Mouse (Mus musculus) kidney, adult 2 months (tissue): ENCODE data around the gene Glmp. TPM values are rescaled to one million over a fixed set of nuclear protein-coding genes. Genes with fewer than 3 reads are reported as not detected.
"Not testable (repeated sequence)": the region's sequence is repeated elsewhere in the genome, so short reads cannot be mapped to it uniquely, and the experiment has no call there.

ENCODE experiments used
- DNase-seq: peaks from one replicate; pipeline ENCODE4 v3.0.0; 2021
- H3K27ac ChIP-seq: fragments of 200-500 bp; 2 replicates; pipeline ENCODE4 v1.5.1; 2012; ENCODE audit warnings: low read depth, low read length, control low read depth, inconsistent platforms; ENCODE audit not compliant: insufficient read depth
- H3K27me3 ChIP-seq: fragments of 200-500 bp; replicated peaks from 2 replicates; pipeline ENCODE4 v1.6.1; 2012; ENCODE audit warnings: mild to moderate bottlenecking, moderate library complexity, low read length, inconsistent platforms; ENCODE audit not compliant: control insufficient read depth, insufficient read depth
- H3K36me3 ChIP-seq: fragments of 200-500 bp; 2 replicates; pipeline ENCODE4 v1.6.1; 2012; ENCODE audit warnings: mild to moderate bottlenecking, moderate library complexity, low read length, inconsistent platforms; ENCODE audit not compliant: control insufficient read depth, insufficient read depth
- H3K4me1 ChIP-seq: fragments of 200-500 bp; 2 replicates; pipeline ENCODE4 v1.6.1; 2011; ENCODE audit warnings: low read length; ENCODE audit not compliant: control insufficient read depth, insufficient read depth
- H3K4me3 ChIP-seq: fragments of 200-500 bp; 2 replicates; pipeline ENCODE4 v1.5.1; 2011; ENCODE audit warnings: mild to moderate bottlenecking, low read depth, low read length, control low read depth; ENCODE audit not compliant: insufficient read depth
- CTCF ChIP-seq: fragments of 200-500 bp; conservative IDR thresholded peaks from 2 replicates; pipeline ENCODE4 v1.5.1; 2011; ENCODE audit warnings: low read depth, mild to moderate bottlenecking, control low read depth, low read length, moderate library complexity, mixed read lengths; ENCODE audit not compliant: insufficient read depth, insufficient read length
- WGBS: fragments of 180-500 bp; shearing (Covaris S2); methylation state at CpG from one replicate; pipeline ENCODE4 v1.1.7; 2018; 5-methylcytosine and 5-hydroxymethylcytosine counted together
- polyA plus RNA-seq: library from polyadenylated mRNA; depleted of rRNA; stranded (reverse); fragments of >200 nt; gene quantifications from 2 replicates; pipeline ENCODE4 v1.2.3, GENCODE M21; 2012; rRNA removed

Glmp gene
- polyA plus RNA-seq, 1 experiment: 429 TPM

- Histone ChIP-seq H3K27me3 (no peaks in the 10 kb centered on the region), H3K36me3 (no peaks in the 10 kb centered on the region; the same call in 1 of the 2 replicates), H3K4me1 (no peaks in the 10 kb centered on the region), H3K4me3 (no peak overlapping the region), H3K27ac (no peak overlapping the region)
- 56% methylated on average over 34 of the region's 34 CpGs for WGBS
- TF ChIP-seq CTCF: no peak
- DNase-seq: no peak
Observed at GRCm38 (mm10) chr3:88365705-88366361, 41.0 kb downstream of the Glmp start.

GRCm38 (mm10) chr3:88366830-88367428 lies 42.1 kb downstream of the Glmp start:
- H3K4me1 ChIP-seq, H3K36me3 ChIP-seq, H3K27me3 ChIP-seq, H3K4me3 ChIP-seq, H3K27ac ChIP-seq: not testable (repeated sequence)
- DNase-seq: peak; percentile 51
- 8% methylated on average over 20 of the region's 22 CpGs for WGBS

GRCm38 (mm10) chr3:88367517-88367916 lies 42.7 kb downstream of the Glmp start:
- H3K27me3 ChIP-seq, H3K27ac ChIP-seq, DNase-seq, H3K4me3 ChIP-seq, H3K36me3 ChIP-seq, H3K4me1 ChIP-seq: not testable (repeated sequence)
- WGBS: 51% methylated on average over 3 of the region's 7 CpGs

GRCm38 (mm10) chr3:88368511-88368910 lies 43.7 kb downstream of the Glmp start:
- not testable (repeated sequence) for DNase-seq, H3K36me3 ChIP-seq, H3K4me3 ChIP-seq, H3K27me3 ChIP-seq, H3K27ac ChIP-seq, H3K4me1 ChIP-seq
- WGBS: 86% methylated on average over 7 of the region's 7 CpGs

- H3K36me3 ChIP-seq, DNase-seq, H3K4me3 ChIP-seq, H3K27me3 ChIP-seq, H3K4me1 ChIP-seq, H3K27ac ChIP-seq: not testable (repeated sequence)
- 91% methylated on average over 9 of the region's 9 CpGs for WGBS
Observed at GRCm38 (mm10) chr3:88372643-88373042, 47.8 kb downstream of the Glmp start, which contains the start of gene Bglap3. Bglap3 (minus strand) TSS chr3:88372743.

GRCm38 (mm10) chr3:88375750-88376626 lies 51.2 kb downstream of the Glmp start:
- 12% methylated on average over 19 of the region's 19 CpGs for WGBS
- not testable (repeated sequence) for H3K27ac ChIP-seq, H3K27me3 ChIP-seq, H3K4me1 ChIP-seq, H3K36me3 ChIP-seq, H3K4me3 ChIP-seq
- peak; percentile 49 for DNase-seq

- H3K27ac ChIP-seq, H3K36me3 ChIP-seq, H3K4me3 ChIP-seq, H3K4me1 ChIP-seq, DNase-seq, H3K27me3 ChIP-seq: not testable (repeated sequence)
- 42% methylated on average over 7 of the region's 7 CpGs for WGBS
Observed at GRCm38 (mm10) chr3:88376644-88377043, 51.8 kb downstream of the Glmp start.

GRCm38 (mm10) chr3:88378599-88378998 lies 53.8 kb downstream of the Glmp start, which contains the start of gene Bglap2:
Bglap2 (minus strand) TSS chr3:88378699.
- H3K36me3 ChIP-seq, H3K27me3 ChIP-seq, H3K4me1 ChIP-seq, DNase-seq, H3K27ac ChIP-seq, H3K4me3 ChIP-seq: not testable (repeated sequence)
- 92% methylated on average over 5 of the region's 5 CpGs for WGBS

Other genes starting within 250 kb of the Glmp start
- gene Ttc24, start 246.7 kb upstream of the Glmp start, polyA plus RNA-seq: 0.15 TPM in 1 of 2 replicates, not detected in the other
- gene Iqgap3, start 243.1 kb upstream of the Glmp start, polyA plus RNA-seq: 0.81 and 0.83 TPM in 2 replicates
- gene Mef2d, start 182.7 kb upstream of the Glmp start, polyA plus RNA-seq: 41.8 and 42.7 TPM in 2 replicates
- 94.4 and 106 TPM in 2 replicates for gene Rhbg, start 70.3 kb upstream of the Glmp start, polyA plus RNA-seq
- 0.22 and 0.23 TPM in 2 replicates for gene Gm38392, start 37.8 kb upstream of the Glmp start, polyA plus RNA-seq
- gene Tsacc, start 28.0 kb upstream of the Glmp start, polyA plus RNA-seq: 5.7 and 8.0 TPM in 2 replicates
- 132 and 157 TPM in 2 replicates for gene Cct3, start 27.9 kb upstream of the Glmp start, polyA plus RNA-seq
- gene Tmem79, start 11.1 kb downstream of the Glmp start, polyA plus RNA-seq: 14.1 and 15.2 TPM in 2 replicates
- 47.8 and 54.6 TPM in 2 replicates for gene Smg5, start 11.2 kb downstream of the Glmp start, polyA plus RNA-seq
- 3.6 and 5.9 TPM in 2 replicates for gene Paqr6, start 39.6 kb downstream of the Glmp start, polyA plus RNA-seq
- 3.2 and 3.5 TPM in 2 replicates for gene Bglap3, start 47.7 kb downstream of the Glmp start, polyA plus RNA-seq
- not detected in 2 replicates for gene Bglap2, start 53.7 kb downstream of the Glmp start, polyA plus RNA-seq
- 0.61 TPM in 1 of 2 replicates, not detected in the other for gene Bglap, start 59.4 kb downstream of the Glmp start, polyA plus RNA-seq
- gene Pmf1, start 85.3 kb downstream of the Glmp start, polyA plus RNA-seq: 33.9 and 34.4 TPM in 2 replicates
- gene Slc25a44, start 100.1 kb downstream of the Glmp start, polyA plus RNA-seq: 38.3 and 42.7 TPM in 2 replicates
- 176 and 197 TPM in 2 replicates for gene Sema4a, start 136.2 kb downstream of the Glmp start, polyA plus RNA-seq
- gene Lmna, start 184.9 kb downstream of the Glmp start, polyA plus RNA-seq: 55.2 and 73.2 TPM in 2 replicates
- 0.61 and 0.63 TPM in 2 replicates for gene Mex3a, start 207.4 kb downstream of the Glmp start, polyA plus RNA-seq
- 50.1 and 50.9 TPM in 2 replicates for gene Rab25, start 223.3 kb downstream of the Glmp start, polyA plus RNA-seq
- 247 and 277 TPM in 2 replicates for gene Lamtor2, start 228.1 kb downstream of the Glmp start, polyA plus RNA-seq
- 59.9 and 63.5 TPM in 2 replicates for gene Ubqln4, start 228.7 kb downstream of the Glmp start, polyA plus RNA-seq